Mouse (Mus musculus) small intestine, adult 2 months (tissue): ENCODE results near the gene Cth.

Experiments used
- CTCF ChIP-seq: fragments of 200-500 bp; IDR thresholded peaks from 2 replicates; pipeline ENCODE4 v1.5.1; 2012; ENCODE audit warnings: low read depth, mild to moderate bottlenecking, control low read depth, inconsistent platforms, low read length, moderate library complexity, mixed read lengths; ENCODE audit not compliant: insufficient replicate concordance, insufficient read length; ENCODE audit errors: extremely low read depth
- POLR2A ChIP-seq: fragments of 200-500 bp; IDR thresholded peaks from 2 replicates; pipeline ENCODE4 v1.6.1; 2012; ENCODE audit warnings: low read depth, mild to moderate bottlenecking, control low read depth, inconsistent platforms, low read length, moderate library complexity

GRCm38 (mm10) chr3:157923268-157923835, 1.5 kb downstream of the Cth start:
- TF ChIP-seq POLR2A = no peak
- no peak for TF ChIP-seq CTCF
